24 mouse cellular contexts compared by ENCODE assay signal in genomic region chr12:84944150-84944812, GRCm38 (mm10). TPM values are rescaled to one million over a fixed set of nuclear protein-coding genes. Genes with fewer than 3 reads are reported as not detected.
DNase-seq lines count a peak whose midpoint lies in the region; ATAC-seq and TF ChIP-seq lines count a peak whose summit lies in the region.
"Had no signal": no experiment of that assay in that cellular context is flagged by ENCODE, and none has a peak within 500 bp of the region (broad histone marks: within the 10 kb centered on the region; RNA-seq: fewer than 3 reads in every experiment).

No protein-coding gene starts in this region.

- no peaks in the 10 kb centered on the region for H3K9me3 ChIP-seq in heart, embryonic 13.5 days
- no peaks in the 10 kb centered on the region for H3K9me3 ChIP-seq in MEL (replicated peaks; ENCODE audit: insufficient read depth, low read length)
- H3K9me3 ChIP-seq in liver, embryonic 15.5 days (replicated peaks) = no peaks in the 10 kb centered on the region
- no peaks in the 10 kb centered on the region for H3K9me3 ChIP-seq in embryonic facial prominence, embryonic 10.5 days
- H3K9me3 ChIP-seq: forebrain, embryonic 10.5 days; hindbrain, embryonic 13.5 days; limb, embryonic 12.5 days; midbrain, embryonic 13.5 days had no signal

- H3K4me3 ChIP-seq in heart, embryonic 13.5 days = no peak overlapping the region
- H3K4me3 ChIP-seq in MEL (ENCODE audit: control insufficient read depth in 1 of 2, insufficient read depth in 1 of 2, low read depth in 2 of 2, low read length in 2 of 2) = peak overlapping the region in 1 of 2 experiments; percentile 2; a peak in 1 of 4 replicates
- H3K4me3 ChIP-seq in liver, embryonic 15.5 days (replicated peaks) = no peak overlapping the region
- no peak overlapping the region for H3K4me3 ChIP-seq in embryonic facial prominence, embryonic 10.5 days
- H3K4me3 ChIP-seq: forebrain, embryonic 10.5 days; hindbrain, embryonic 13.5 days; limb, embryonic 12.5 days; midbrain, embryonic 13.5 days had no signal

- intact Hi-C loops in heart, postnatal 25 days (cut with DNase I) = no loop called here

- no peak for DNase-seq in heart, postnatal 25 days (ENCODE audit: low spot score)
- peak; percentile 90 for DNase-seq in MEL (ENCODE audit: low read depth, low spot score)
- DNase-seq in urinary bladder, postnatal 10 days (ENCODE audit: low spot score) = no peak
- no peak for DNase-seq in kidney, adult 18-20 months
- no peak for DNase-seq in embryonic facial prominence, embryonic 10.5 days (ENCODE audit: low spot score)
- DNase-seq: adrenal gland, postnatal 10 days; cerebellum, adult 2 months; gastrocnemius, postnatal 14 days; kidney, adult 2 months; kidney, postnatal 10 days; layer of hippocampus, postnatal 36 days; lung, adult 2 months; lung, postnatal 14 days; right cerebral cortex, postnatal 14 days; thymus, adult 2 months had no signal

- peak overlapping the region; percentile 63 for H3K27ac ChIP-seq in heart, embryonic 13.5 days (replicated peaks)
- peak overlapping the region; percentile 98 for H3K27ac ChIP-seq in MEL (ENCODE audit: control insufficient read depth, low read depth, low read length)
- no peak overlapping the region for H3K27ac ChIP-seq in liver, embryonic 15.5 days (replicated peaks)
- H3K27ac ChIP-seq in embryonic facial prominence, embryonic 10.5 days (replicated peaks) = no peak overlapping the region
- H3K27ac ChIP-seq: forebrain, embryonic 10.5 days; hindbrain, embryonic 13.5 days; limb, embryonic 12.5 days; midbrain, embryonic 13.5 days; stomach, postnatal 0 days had no signal

- no peaks in the 10 kb centered on the region for H3K79me2 ChIP-seq in MEL (ENCODE audit: control insufficient read depth, insufficient read depth, low read length, poor library complexity)

- 46% methylated on average over 4 of the region's 4 CpGs for WGBS in heart, embryonic 13.5 days
- whole genome bisulfite sequencing in liver, embryonic 15.5 days (ENCODE audit: insufficient replicate concordance) = 26% methylated on average over 4 of the region's 4 CpGs
- WGBS in embryonic facial prominence, embryonic 10.5 days = 88% methylated on average over 4 of the region's 4 CpGs

- H3K4me1 ChIP-seq in heart, embryonic 13.5 days = peaks cover 47% of the 10 kb centered on the region
- H3K4me1 ChIP-seq in MEL (ENCODE audit: control insufficient read depth in 1 of 2, insufficient read depth in 2 of 2, low read length in 2 of 2) = peaks cover 23 to 42% of the 10 kb centered on the region in 2 experiments
- peaks cover 34% of the 10 kb centered on the region for H3K4me1 ChIP-seq in liver, embryonic 15.5 days (replicated peaks)
- H3K4me1 ChIP-seq in embryonic facial prominence, embryonic 10.5 days = no peaks in the 10 kb centered on the region
- H3K4me1 ChIP-seq: forebrain, embryonic 10.5 days; hindbrain, embryonic 13.5 days; limb, embryonic 12.5 days; midbrain, embryonic 13.5 days had no signal

- TF ChIP-seq EP300 in MEL (IDR thresholded peaks at IDR 0.05; ENCODE audit: low read depth in 1 of 2, low read length in 2 of 2) = peak; percentile 97 to 99

- H3K9ac ChIP-seq in heart, embryonic 13.5 days = no peak overlapping the region; the same call in 1 of the 2 replicates
- H3K9ac ChIP-seq in MEL (ENCODE audit: control insufficient read depth, low read depth, low read length, poor library complexity, severe bottlenecking) = peak overlapping the region; percentile 61
- no peak overlapping the region for H3K9ac ChIP-seq in liver, embryonic 15.5 days
- H3K9ac ChIP-seq: hindbrain, embryonic 13.5 days; limb, embryonic 12.5 days; midbrain, embryonic 13.5 days had no signal

- H3K4me2 ChIP-seq in heart, embryonic 13.5 days = no peak overlapping the region
- H3K4me2 ChIP-seq in liver, embryonic 15.5 days = no peak overlapping the region
- H3K4me2 ChIP-seq: hindbrain, embryonic 13.5 days; limb, embryonic 12.5 days; midbrain, embryonic 13.5 days had no signal

- peak in 1 of 2 experiments; percentile 47; a peak in 1 of 4 replicates for TF ChIP-seq POLR2A in MEL (IDR thresholded peaks at IDR 0.05; ENCODE audit: control insufficient read depth in 1 of 2, insufficient read depth in 1 of 2, low read depth in 1 of 2, low read length in 2 of 2, poor library complexity in 1 of 2)

- no peak for ATAC-seq in heart, embryonic 13.5 days (ENCODE audit: extremely low read depth, insufficient number of reproducible peaks, low FRiP score, low TSS enrichment)
- ATAC-seq in erythroblast, adult 5-6 weeks (replicated peaks; ENCODE audit: low FRiP score, poor library complexity, severe bottlenecking) = 0 out of 2 replicates have a peak, but pooled peaks have one; percentile 21
- peak; percentile 28; the same call in 1 of the 2 replicates for ATAC-seq in liver, embryonic 15.5 days (ENCODE audit: insufficient read depth)
- ATAC-seq: forebrain, embryonic 16.5 days; midbrain, embryonic 13.5 days had no signal

- H3K27me3 ChIP-seq in heart, embryonic 13.5 days (replicated peaks) = no peaks in the 10 kb centered on the region
- no peaks in the 10 kb centered on the region for H3K27me3 ChIP-seq in MEL (ENCODE audit: control insufficient read depth in 1 of 2, insufficient read depth in 2 of 2, low read length in 2 of 2)
- no peaks in the 10 kb centered on the region for H3K27me3 ChIP-seq in liver, embryonic 15.5 days
- no peaks in the 10 kb centered on the region for H3K27me3 ChIP-seq in embryonic facial prominence, embryonic 10.5 days (replicated peaks; ENCODE audit: low read depth, poor library complexity, severe bottlenecking)
- H3K27me3 ChIP-seq: hindbrain, embryonic 13.5 days; limb, embryonic 12.5 days; midbrain, embryonic 13.5 days had no signal

- peaks cover 62% of the 10 kb centered on the region for H3K36me3 ChIP-seq in heart, embryonic 13.5 days
- peaks cover 12 to 39% of the 10 kb centered on the region in 2 experiments for H3K36me3 ChIP-seq in MEL (ENCODE audit: control insufficient read depth in 1 of 2, insufficient read depth in 2 of 2, low read length in 2 of 2)
- H3K36me3 ChIP-seq in liver, embryonic 15.5 days (replicated peaks) = peaks cover 89% of the 10 kb centered on the region
- H3K36me3 ChIP-seq in embryonic facial prominence, embryonic 10.5 days (replicated peaks) = peaks cover 90% of the 10 kb centered on the region

- no peak for TF ChIP-seq CTCF in MEL (IDR thresholded peaks at IDR 0.05 in 2 of 3, conservative IDR thresholded peaks at IDR 0.05 in 1 of 3; ENCODE audit: control insufficient read depth in 1 of 3, insufficient read depth in 1 of 3, low read depth in 2 of 3, low read length in 3 of 3, poor library complexity in 1 of 3, severe bottlenecking in 1 of 3)

- no peak for TF ChIP-seq RAD21 in MEL (IDR thresholded peaks at IDR 0.05; ENCODE audit: low read depth, low read length)

TF ChIP-seq in MEL, 35 proteins besides CTCF, POLR2A, EP300 and RAD21 (continues in another document):
- TF ChIP-seq USF2 (IDR thresholded peaks at IDR 0.05; ENCODE audit: borderline replicate concordance in 1 of 2, insufficient read depth in 1 of 2, low read depth in 1 of 2, low read length in 2 of 2) (no peak), ZNF384 (IDR thresholded peaks at IDR 0.05; ENCODE audit: low read depth, low read length) (no peak), GATA1 (IDR thresholded peaks at IDR 0.05; ENCODE audit: low read depth, low read length) (peak; percentile 98), TCF12 (IDR thresholded peaks at IDR 0.05; ENCODE audit: low read depth, low read length) (peak; percentile 97), MAX (IDR thresholded peaks at IDR 0.05; ENCODE audit: low read length) (peak; percentile 80), CHD2 (IDR thresholded peaks at IDR 0.05; ENCODE audit: low read length) (no peak), JUND (IDR thresholded peaks at IDR 0.05; ENCODE audit: low read depth, low read length) (no peak), MYB (IDR thresholded peaks at IDR 0.05; ENCODE audit: low read depth, low read length) (peak; percentile 91), UBTF (IDR thresholded peaks at IDR 0.05; ENCODE audit: borderline replicate concordance, insufficient read depth, low read depth, low read length) (no peak)

RNA-seq across cellular contexts. Expression of gene Fcf1, which starts 26.4 kb away (rescaled TPM):
- polyA plus RNA-seq in heart, embryonic 13.5 days (2015; fragmentation: Nextera tagmentation; extraction: Ambion mirVana) = 82.5 and 91.4 TPM in 2 replicates
- 10 to 100 TPM; 28.4 to 34.6 TPM for total RNA-seq in heart, postnatal 25 days (2021)
- total RNA-seq in MEL (2012; rRNA removed) = 210 and 250 TPM in 2 replicates
- polyA plus RNA-seq in MEL (2012; ENCODE audit: insufficient read depth in 1 of 2, insufficient read length in 2 of 2, low read depth in 1 of 2, low replicate concordance in 2 of 2, missing spikeins in 1 of 2) = 100 to 1,000 TPM in 1 of 2 experiments, not detected in 1; 172 TPM
- 34.8 and 45.6 TPM in 2 replicates for total RNA-seq in erythroblast, adult 5-6 weeks (2015; ENCODE audit: low replicate concordance)
- total RNA-seq in erythroblast, adult 5-6 weeks (2017; ENCODE audit: low replicate concordance) = 26.7 and 61.2 TPM in 2 replicates
- 74.8 and 79.8 TPM in 2 replicates for polyA plus RNA-seq in liver, embryonic 15.5 days (2015; fragmentation: Nextera tagmentation; extraction: Ambion mirVana)
- 191 and 192 TPM in 2 replicates for polyA plus RNA-seq in embryonic facial prominence, embryonic 10.5 days (2016; fragmentation: Nextera tagmentation; extraction: Ambion mirVana)

RNA-seq across cellular contexts. Expression of gene Arel1, which starts 26.4 kb away (rescaled TPM):
- 9.3 and 10.1 TPM in 2 replicates for polyA plus RNA-seq in heart, embryonic 13.5 days (2015; fragmentation: Nextera tagmentation; extraction: Ambion mirVana)
- total RNA-seq in heart, postnatal 25 days (2021) = 10 to 100 TPM; 37.2 to 38.5 TPM
- total RNA-seq in MEL (2012; rRNA removed) = 37.9 and 45.0 TPM in 2 replicates
- 10 to 100 TPM; 37.2 to 82.5 TPM for polyA plus RNA-seq in MEL (2012; ENCODE audit: insufficient read depth in 1 of 2, insufficient read length in 2 of 2, low read depth in 1 of 2, low replicate concordance in 2 of 2, missing spikeins in 1 of 2)
- 126 and 147 TPM in 2 replicates for total RNA-seq in erythroblast, adult 5-6 weeks (2015; ENCODE audit: low replicate concordance)
- total RNA-seq in erythroblast, adult 5-6 weeks (2017; ENCODE audit: low replicate concordance) = 216 and 219 TPM in 2 replicates
- polyA plus RNA-seq in liver, embryonic 15.5 days (2015; fragmentation: Nextera tagmentation; extraction: Ambion mirVana) = 14.6 and 14.8 TPM in 2 replicates
- polyA plus RNA-seq in embryonic facial prominence, embryonic 10.5 days (2016; fragmentation: Nextera tagmentation; extraction: Ambion mirVana) = 16.8 and 18.1 TPM in 2 replicates

RNA-seq across cellular contexts. Expression of gene Ylpm1, which starts 51.8 kb away (rescaled TPM):
- polyA plus RNA-seq in heart, embryonic 13.5 days (2015; fragmentation: Nextera tagmentation; extraction: Ambion mirVana) = 17.1 and 18.3 TPM in 2 replicates
- total RNA-seq in heart, postnatal 25 days (2021) = 10 to 100 TPM; 26.6 to 26.7 TPM
- 16.6 and 16.9 TPM in 2 replicates for total RNA-seq in MEL (2012; rRNA removed)
- polyA plus RNA-seq in MEL (2012; ENCODE audit: insufficient read depth in 1 of 2, insufficient read length in 2 of 2, low read depth in 1 of 2, low replicate concordance in 2 of 2, missing spikeins in 1 of 2) = 10 to 100 TPM; 29.9 to 41.8 TPM
- 25.1 and 28.4 TPM in 2 replicates for total RNA-seq in erythroblast, adult 5-6 weeks (2015; ENCODE audit: low replicate concordance)
- 17.2 and 46.0 TPM in 2 replicates for total RNA-seq in erythroblast, adult 5-6 weeks (2017; ENCODE audit: low replicate concordance)
- polyA plus RNA-seq in liver, embryonic 15.5 days (2015; fragmentation: Nextera tagmentation; extraction: Ambion mirVana) = 6.2 and 7.1 TPM in 2 replicates
- polyA plus RNA-seq in embryonic facial prominence, embryonic 10.5 days (2016; fragmentation: Nextera tagmentation; extraction: Ambion mirVana) = 36.5 and 37.9 TPM in 2 replicates

Comparison
In these comparisons a context has a peak if more than half of its experiments do, and no peak if none do; other contexts are left out.
1. H3K27ac ChIP-seq: peak in heart, embryonic 13.5 days (single experiment) and MEL (single experiment); none in liver, embryonic 15.5 days (single experiment) and embryonic facial prominence, embryonic 10.5 days (single experiment).